In genomic region chr15:91736791-91737533, GRCm38 (mm10) we compare ENCODE assay signal across 10 mouse cellular contexts.
DNase-seq lines count a peak whose midpoint lies in the region; ATAC-seq lines count a peak whose summit lies in the region.
"Had no signal": no experiment of that assay in that cellular context is flagged by ENCODE, and none has a peak within 500 bp of the region (broad histone marks: within the 10 kb centered on the region; RNA-seq: fewer than 3 reads in every experiment).

No protein-coding gene starts in this region.

- H3K9me3 ChIP-seq in hindbrain, embryonic 14.5 days (ENCODE audit: control insufficient read depth, low read length) = no peaks in the 10 kb centered on the region
- H3K9me3 ChIP-seq in hindbrain, embryonic 16.5 days (ENCODE audit: control insufficient read depth, low read length) = no peaks in the 10 kb centered on the region
- H3K9me3 ChIP-seq: embryonic facial prominence, embryonic 13.5 days; limb, embryonic 15.5 days had no signal

- H3K9ac ChIP-seq in hindbrain, embryonic 14.5 days = no peak overlapping the region
- H3K9ac ChIP-seq in hindbrain, embryonic 16.5 days (ENCODE audit: low read depth, low read length) = no peak overlapping the region
- H3K9ac ChIP-seq: embryonic facial prominence, embryonic 13.5 days; limb, embryonic 15.5 days had no signal

- H3K27ac ChIP-seq in hindbrain, embryonic 14.5 days = no peak overlapping the region
- no peak overlapping the region for H3K27ac ChIP-seq in hindbrain, embryonic 16.5 days (ENCODE audit: low read depth, low read length)
- H3K27ac ChIP-seq: embryonic facial prominence, embryonic 13.5 days; limb, embryonic 15.5 days had no signal

- H3K27me3 ChIP-seq in hindbrain, embryonic 14.5 days (ENCODE audit: control insufficient read depth, insufficient read depth, low read length) = no peaks in the 10 kb centered on the region
- no peaks in the 10 kb centered on the region for H3K27me3 ChIP-seq in hindbrain, embryonic 16.5 days (replicated peaks; ENCODE audit: control insufficient read depth, insufficient read depth, low read length)
- H3K27me3 ChIP-seq: embryonic facial prominence, embryonic 13.5 days; limb, embryonic 15.5 days had no signal

- no peak overlapping the region for H3K4me2 ChIP-seq in hindbrain, embryonic 14.5 days (replicated peaks)
- no peak overlapping the region for H3K4me2 ChIP-seq in hindbrain, embryonic 16.5 days (ENCODE audit: low read length)
- H3K4me2 ChIP-seq: embryonic facial prominence, embryonic 13.5 days; limb, embryonic 15.5 days had no signal

- no peaks in the 10 kb centered on the region for H3K4me1 ChIP-seq in hindbrain, embryonic 14.5 days (replicated peaks; ENCODE audit: control insufficient read depth, insufficient read depth, low read length)
- no peaks in the 10 kb centered on the region for H3K4me1 ChIP-seq in hindbrain, embryonic 16.5 days (ENCODE audit: control insufficient read depth, insufficient read depth, low read depth, low read length)
- H3K4me1 ChIP-seq: embryonic facial prominence, embryonic 13.5 days; limb, embryonic 15.5 days had no signal

- no peak overlapping the region for H3K4me3 ChIP-seq in hindbrain, embryonic 14.5 days (replicated peaks; ENCODE audit: low read length)
- H3K4me3 ChIP-seq in hindbrain, embryonic 16.5 days (ENCODE audit: low read length) = no peak overlapping the region
- H3K4me3 ChIP-seq: embryonic facial prominence, embryonic 13.5 days; limb, embryonic 15.5 days had no signal

- H3K36me3 ChIP-seq in hindbrain, embryonic 14.5 days (replicated peaks; ENCODE audit: control insufficient read depth, insufficient read depth) = no peaks in the 10 kb centered on the region
- H3K36me3 ChIP-seq in hindbrain, embryonic 16.5 days (ENCODE audit: control insufficient read depth, insufficient read depth, low read length) = no peaks in the 10 kb centered on the region

- no peak for ATAC-seq in hindbrain, embryonic 14.5 days (ENCODE audit: low FRiP score)
- ATAC-seq in hindbrain, embryonic 16.5 days = no peak
- ATAC-seq in inflammation-experienced regulatory T-cells, adult 6 months = no peak

- 46% methylated on average over 15 of the region's 15 CpGs for WGBS in hindbrain, embryonic 14.5 days
- 47% methylated on average over 15 of the region's 15 CpGs for WGBS in hindbrain, embryonic 16.5 days
- 43% methylated on average over 15 of the region's 15 CpGs for WGBS in large intestine, adult 2 months

- peak; percentile 55 for DNase-seq in hindbrain, embryonic 14.5 days (ENCODE audit: low spot score)
- DNase-seq in 416B (ENCODE audit: low read depth) (peak; percentile 7), NIH3T3 (ENCODE audit: low read depth) (peak; percentile 75)
- DNase-seq in embryo, embryonic 10 days (ENCODE audit: low spot score) = peak; percentile 71
- DNase-seq in large intestine, adult 2 months (ENCODE audit: low read depth, low spot score) = peak; percentile 19
- peak; percentile 25 for DNase-seq in ovary, postnatal 14 days (ENCODE audit: low spot score)

Comparison
In these comparisons a context has a peak if more than half of its experiments do, and no peak if none do; other contexts are left out.
1. DNase-seq: peak in every context shown above with its lines; median percentile 75 in NIH3T3; 71 in embryo, embryonic 10 days; 55 in hindbrain, embryonic 14.5 days; 25 in ovary, postnatal 14 days; 19 in large intestine, adult 2 months; 7 in 416B.